Mouse (Mus musculus): ENCODE measurements around the gene Ptrh2.

Gene Ptrh2

DNA sequence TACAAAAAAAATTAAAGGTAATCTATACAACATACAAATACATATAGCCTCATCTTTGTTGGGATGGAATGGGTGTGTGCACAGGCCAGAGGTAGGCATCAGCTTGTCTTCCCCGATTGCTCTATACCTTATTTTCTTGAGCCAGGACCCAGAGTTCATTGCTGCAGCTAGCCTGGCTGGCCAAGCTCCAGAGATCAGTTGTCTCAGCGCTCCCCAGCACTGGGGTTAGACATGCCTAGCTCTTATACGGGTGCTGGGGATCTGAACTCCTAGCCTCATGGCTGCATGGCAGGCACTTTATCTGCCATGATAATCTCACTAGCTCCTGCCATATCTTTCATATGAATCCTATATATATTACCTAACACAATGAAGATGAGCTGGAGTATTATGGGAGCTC is 15.6 kb upstream of the Ptrh2 start:
- in situ Hi-C loops (cut with MboI) = no loop called here

DNA sequence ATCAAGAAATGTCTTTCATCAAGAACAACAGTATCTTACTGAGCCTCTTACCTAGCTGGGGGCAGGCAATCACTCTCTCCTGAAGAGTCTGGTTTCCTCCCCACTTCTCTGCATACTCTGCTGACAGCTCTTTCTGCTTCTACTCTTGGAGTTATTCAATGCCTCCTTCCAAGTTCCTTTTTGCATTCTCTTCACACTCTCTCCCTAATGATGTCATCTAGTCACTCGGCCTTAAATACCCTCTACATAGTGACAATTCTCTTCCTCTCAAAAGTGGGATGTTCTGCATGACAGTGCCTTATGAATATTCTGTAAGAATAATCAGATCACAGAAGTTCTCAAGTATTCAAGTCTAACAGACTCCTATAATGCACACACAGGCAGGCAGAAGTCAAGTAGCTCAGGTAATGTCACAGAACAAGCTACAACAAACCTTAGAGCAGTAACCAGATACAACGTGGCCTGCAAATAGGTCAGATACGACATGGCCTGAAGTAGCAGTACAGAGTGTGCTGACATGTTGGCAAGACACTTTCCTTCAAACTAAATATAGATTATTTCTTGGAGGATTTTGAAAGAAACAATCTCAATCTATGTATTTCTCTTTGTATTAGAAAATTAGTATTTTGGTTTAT is 12.6 kb upstream of the Ptrh2 start:
- in situ Hi-C loops (cut with MboI) = no loop called here

DNA sequence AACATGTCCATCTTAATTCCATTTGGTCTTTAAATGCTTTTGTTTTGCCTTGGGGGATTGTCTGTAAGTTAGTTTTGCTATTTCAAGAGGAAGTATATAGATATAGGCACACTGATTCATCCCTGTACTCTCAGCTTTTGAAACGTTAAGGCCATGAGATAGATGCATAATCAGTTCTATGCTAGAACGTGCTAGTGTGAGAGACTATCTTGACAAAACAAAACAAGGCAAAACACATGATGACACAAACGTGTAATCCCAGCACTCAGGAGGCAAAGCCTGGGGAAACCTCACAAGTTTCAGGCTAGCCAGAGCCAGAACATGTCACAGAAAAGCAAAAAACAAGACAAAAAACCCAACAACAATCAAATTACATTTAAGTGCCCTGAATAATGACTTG is 11.0 kb upstream of the Ptrh2 start:
- in situ Hi-C loops (cut with MboI) = no loop called here

DNA sequence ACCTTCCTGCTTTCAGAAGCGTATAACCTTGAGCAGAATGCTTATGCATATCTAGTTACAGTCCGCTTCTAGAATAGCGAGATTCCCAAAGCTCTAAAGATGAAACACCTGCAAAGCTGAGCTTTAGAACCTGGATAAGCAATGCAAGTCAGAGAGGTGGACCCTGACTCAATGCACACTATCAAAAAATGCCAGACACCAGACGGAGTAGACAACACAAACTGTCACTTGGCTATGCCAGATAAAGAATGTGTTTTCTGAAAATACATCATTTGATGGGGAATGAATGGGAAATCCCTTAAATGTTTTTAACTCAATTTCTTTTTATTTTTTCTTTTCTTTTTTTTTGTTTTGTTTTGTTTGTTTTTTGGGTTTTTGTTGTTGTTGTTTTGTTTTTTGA is 8.3 kb upstream of the Ptrh2 start:
- in situ Hi-C loops (cut with MboI) = no loop called here

DNA sequence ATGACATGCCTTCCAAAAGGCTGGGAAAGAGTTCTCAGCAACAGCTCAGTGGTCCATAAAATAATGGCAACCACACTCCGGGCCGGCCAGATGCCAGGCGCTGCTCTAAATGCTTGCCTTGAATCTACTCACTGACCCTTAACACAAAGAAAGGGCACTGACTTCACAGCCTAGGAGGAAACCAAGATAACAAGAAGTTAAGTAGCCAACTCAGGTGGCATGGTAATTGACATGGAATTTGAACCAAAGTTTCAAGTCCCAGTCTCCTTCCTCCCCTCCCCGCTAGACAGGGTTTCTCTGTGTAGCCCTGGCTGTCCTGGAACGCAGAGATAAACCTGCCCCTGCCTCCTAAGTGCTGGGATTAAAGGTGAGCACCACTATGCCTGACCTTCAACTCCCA is 4.8 kb upstream of the Ptrh2 start:
- in situ Hi-C loops (cut with MboI) = no loop called here

DNA sequence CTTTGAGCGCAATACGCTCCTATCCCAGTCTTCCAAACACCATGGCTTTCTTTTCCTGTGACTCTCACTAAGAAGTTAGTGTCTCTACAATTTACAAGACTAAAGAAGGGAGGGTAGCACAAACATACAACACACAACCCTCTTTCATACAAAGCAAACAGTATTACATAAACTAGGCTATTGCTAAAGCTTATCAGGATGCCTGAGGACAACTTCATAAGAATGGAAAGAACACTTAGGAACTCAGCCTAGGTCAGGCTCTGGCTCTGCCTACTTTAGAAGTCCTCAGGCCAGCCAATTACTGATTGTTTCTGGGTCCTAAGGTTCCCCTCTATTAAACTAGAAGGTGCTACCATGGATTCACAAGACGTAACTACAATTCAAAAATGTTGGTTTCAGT is 3.1 kb upstream of the Ptrh2 start:
- in situ Hi-C loops (cut with MboI) = no loop called here

DNA sequence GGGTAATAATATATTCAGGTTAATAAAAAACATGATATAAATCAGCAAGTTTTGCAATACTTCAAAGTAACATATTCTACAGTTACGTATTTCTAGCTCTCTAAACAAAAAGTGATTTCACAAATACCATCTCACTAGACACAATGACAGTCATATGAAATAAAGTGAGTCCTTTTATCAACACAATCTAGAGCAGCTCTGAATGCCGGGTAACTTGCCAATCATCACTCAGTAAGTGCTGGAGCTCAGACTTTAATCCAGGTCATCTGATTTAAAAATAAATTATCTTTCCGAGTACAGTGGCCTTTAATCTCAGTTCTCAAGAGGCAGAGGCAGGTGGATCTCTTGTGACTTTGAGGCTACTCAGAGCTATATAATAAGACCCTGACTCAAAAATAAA is 2.4 kb upstream of the Ptrh2 start:
- in situ Hi-C loops (cut with MboI) = no loop called here

DNA sequence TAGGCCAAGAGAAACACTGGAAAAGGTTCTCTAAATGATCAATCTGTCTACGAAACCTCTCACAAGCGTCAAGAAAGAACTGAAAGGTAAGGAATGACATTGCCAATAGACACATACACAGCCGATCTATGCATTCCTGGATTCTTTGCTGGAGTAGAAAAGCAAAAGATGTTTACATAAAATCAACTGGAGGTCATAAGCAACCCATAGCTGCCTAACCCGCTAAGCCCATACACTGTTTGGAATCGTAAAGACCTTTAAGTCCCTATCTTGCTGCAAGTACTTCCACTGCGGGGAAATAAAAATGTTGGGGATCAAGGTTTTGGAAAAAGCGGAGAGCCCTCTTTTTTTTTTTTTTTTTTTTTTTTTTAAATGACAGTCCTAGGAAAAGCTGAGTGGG is 924 bp upstream of the Ptrh2 start:
- in situ Hi-C loops (cut with MboI) = no loop called here

DNA sequence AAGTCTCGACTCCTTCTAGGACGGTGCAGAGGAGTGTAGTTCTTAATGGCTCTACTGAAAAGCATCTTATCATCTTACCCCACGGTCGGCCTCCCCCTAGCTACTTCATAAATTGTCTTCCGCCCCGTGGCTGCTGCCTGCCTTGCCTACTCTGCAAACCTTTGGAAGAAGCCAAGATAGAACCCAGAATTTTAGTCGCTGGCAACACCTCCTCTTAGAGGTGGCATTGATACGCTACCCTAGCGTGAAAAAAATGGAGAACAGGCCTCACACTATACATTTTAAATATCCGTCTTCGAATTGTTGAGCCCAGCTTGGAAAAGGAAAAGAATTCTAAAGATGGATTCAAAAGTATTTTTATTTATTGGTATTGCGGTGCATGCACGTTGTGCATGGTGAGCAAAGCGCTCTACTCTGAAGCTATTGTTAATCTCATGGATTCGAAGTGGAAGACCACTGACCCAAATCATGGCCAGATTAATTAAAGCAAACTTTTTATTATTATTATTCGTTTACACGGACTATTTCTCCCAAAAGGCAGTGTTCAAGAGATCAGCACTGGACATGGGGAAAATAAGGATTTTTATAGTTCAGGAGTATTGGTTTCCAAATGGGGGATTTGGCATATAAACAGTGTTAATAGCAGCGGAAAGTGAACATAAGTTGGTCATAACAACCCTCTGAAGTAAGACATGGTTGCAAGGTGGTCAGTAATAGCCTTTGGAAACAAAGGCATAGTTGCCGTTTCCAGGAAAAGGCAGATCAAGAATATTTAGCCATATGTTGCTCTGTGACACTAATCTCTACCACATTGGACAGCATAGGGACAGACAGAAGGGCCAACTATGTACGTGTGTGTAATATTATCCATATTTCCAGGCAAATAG is 584 bp downstream of the Ptrh2 start:
- in situ Hi-C loops (cut with MboI) = no loop called here

DNA sequence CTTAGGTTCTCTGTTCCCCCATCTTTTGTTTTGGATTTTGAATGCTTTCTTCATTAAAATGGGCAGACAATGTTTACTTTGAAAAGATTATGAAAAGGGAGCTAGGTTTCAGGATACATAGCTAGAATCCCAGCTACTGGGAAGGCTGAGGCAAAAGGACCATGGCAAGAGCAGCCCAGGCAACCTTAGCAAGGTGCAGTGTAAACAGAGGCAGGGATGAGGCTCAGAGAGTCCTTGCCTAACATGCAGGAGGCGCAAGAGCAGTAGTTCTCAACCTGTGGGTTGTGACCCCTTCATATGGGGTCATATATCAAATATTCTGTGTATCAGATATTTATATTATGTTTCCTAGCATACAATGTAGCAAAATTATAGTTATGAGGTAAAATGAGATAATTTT is 1.6 kb downstream of the Ptrh2 start:
- in situ Hi-C loops (cut with MboI) = no loop called here

DNA sequence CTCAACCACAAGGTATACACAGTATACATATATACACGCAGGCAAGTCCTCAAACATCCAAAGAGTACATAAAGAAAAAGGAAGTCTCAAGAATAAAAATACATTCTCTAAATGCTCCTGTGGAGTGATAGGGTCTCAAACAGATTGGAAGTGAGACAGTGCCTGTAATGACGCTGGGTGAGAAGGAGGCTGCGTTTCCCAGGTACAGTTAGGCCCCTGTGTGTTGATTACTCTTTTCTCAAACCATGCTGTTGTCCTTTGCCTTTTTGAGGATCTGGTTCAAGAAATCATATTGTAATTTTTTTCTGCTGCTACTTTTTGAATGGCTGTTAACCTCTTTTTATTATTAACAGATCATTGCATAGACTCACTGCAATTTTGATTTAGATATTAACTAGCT is 6.6 kb downstream of the Ptrh2 start:
- in situ Hi-C loops (cut with MboI) = no loop called here

DNA sequence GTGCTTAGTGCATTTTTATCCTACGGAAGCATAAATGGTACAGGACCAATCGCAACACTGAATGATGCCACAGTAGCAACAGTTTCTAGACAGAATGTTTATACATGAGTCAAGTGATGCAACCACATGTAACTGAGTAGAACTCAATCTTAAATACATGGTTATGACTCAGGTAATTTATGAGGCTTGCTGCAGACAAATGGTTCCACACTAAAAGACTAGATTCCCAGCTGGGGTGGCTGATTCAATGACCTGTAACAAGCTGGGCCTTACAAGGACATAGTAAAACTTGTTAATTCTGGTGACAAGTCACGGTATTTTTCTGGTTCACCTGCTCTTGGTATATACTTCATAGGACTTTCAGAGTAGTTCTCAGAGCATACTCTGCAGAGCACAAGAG is 7.7 kb downstream of the Ptrh2 start:
- in situ Hi-C loops (cut with MboI) = no loop called here

DNA sequence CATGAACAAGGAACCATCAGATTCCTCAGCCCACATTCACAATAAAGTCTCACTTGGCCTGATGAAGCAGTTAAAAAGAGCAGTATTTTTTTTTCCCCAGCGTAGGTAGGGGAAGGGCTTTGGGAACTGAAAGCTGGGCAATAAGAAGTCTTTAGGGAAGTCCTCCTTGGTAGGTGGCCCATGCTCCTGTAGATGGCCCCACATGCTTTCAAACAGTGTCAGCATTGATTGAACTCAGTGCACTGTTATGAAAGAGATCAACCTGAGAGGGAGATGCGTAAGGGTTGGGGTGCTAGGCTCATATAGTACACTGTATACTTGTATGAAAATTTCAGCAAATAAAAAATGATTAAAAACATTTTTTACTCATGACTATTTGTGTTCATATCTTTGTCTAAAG is 8.2 kb downstream of the Ptrh2 start:
- in situ Hi-C loops (cut with MboI) = no loop called here

DNA sequence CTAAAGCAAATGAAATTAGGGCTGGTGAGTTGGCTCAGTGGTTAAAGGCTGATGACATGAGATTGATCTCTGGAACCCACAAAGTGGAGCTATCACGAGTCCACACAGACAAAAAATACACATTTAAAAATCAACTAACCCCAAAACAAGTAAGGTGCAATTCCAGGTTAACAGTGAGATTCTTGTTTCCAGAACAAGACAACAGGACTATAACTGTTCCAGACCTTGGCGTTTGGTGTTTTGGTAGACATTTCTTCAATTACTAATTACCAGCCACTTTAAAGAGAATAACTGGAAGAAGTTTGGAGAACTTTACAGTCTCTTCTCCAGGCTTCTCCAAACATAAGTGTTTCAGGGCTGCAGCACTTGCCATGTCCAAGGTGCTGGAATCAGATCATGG is 8.8 kb downstream of the Ptrh2 start:
- in situ Hi-C loops (cut with MboI) = no loop called here

DNA sequence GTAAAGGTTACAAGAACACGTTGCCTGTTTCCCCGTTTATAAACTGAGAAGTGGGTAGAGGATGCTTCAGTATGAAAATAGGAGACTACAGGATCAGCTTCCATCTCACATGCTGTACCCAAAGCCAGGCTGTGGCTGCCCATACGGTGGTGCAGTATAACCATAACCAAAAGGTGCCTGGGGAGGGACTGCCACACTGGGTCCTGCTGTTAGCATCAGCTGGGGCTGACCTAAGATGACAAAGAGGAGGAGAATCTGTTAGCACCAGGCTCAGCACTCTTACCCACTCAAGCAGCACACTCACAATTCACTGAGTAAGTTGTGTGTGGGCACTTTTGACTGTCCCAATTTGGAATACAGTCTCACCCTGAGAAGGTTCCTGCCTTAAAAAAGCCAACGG is 11.7 kb downstream of the Ptrh2 start:
- in situ Hi-C loops (cut with MboI) = no loop called here

DNA sequence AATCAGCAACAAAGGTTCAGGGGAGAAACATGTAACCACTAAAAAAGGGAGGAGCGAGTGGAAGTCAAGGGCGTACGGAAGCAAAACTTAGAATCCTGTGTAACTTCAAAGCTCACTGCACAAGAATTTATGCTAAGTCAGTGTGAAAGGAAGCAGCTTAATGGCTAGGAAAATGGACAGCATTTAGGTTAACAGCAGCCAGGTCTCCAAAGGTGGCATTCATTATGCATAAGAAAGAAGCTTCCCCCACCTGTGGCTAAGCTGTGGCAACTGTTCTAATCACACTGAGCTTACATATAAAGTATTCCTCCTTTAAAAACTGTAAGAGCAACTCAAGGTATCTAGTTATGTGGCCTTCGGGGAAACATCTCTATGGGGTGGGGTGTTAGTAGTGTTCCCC is 17.4 kb downstream of the Ptrh2 start:
- in situ Hi-C loops (cut with MboI) = no loop called here

DNA sequence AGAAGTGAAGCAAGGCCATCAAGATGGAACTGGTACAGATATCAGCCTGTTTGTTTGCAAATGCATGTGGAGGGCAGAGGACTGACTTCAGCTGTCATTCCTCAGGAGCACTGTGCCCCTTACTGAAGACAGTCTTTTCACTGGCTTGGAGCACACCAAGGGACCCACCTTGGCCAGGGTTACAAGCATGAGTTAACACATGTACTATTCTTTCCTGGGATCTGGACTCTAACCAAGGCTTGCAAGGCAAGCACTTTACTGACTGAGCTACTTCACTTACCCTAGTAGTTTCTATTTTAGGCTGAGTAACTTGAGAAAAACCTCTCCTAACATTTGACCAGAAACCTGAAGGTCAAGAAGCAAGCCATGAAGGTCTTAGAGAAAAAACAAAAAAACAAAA is 30.8 kb downstream of the Ptrh2 start:
- in situ Hi-C loops (cut with MboI) = no loop called here

DNA sequence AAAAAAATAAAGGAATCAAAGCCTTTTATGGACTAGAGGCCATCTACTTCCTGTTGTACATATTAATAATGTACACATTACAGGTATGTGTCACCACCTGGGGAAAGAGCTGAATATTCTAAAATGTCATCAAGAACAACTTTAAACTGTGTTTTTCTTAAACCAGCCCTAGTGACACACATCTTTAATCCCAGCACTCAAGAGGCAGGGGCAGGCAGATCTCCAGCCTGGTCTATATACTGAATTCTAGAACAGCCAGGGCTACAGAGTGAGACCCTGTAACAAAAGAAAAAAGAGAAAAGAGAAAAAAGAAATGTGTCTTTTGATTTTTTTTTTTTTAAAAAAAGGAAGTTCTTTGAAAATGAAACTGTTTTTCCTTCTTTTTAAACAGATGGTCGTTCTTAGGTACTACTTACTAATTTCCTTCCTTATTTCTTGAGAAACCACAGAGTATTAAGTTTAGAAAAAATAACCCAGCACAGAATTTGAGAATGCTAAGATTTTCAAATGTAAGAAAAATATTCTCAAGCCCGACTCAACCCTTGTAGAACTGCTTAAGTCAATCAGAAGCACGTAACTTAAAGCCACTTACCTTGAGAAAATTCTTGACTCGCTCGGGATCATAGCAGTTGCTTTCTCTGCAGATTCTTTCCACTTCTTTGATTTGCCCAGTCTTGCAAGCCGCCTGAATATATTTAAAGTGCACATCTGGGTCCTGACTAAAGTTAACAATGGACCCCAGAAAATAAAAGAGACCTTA is 33.7 kb downstream of the Ptrh2 start:
- in situ Hi-C loops (cut with MboI) = no loop called here

DNA sequence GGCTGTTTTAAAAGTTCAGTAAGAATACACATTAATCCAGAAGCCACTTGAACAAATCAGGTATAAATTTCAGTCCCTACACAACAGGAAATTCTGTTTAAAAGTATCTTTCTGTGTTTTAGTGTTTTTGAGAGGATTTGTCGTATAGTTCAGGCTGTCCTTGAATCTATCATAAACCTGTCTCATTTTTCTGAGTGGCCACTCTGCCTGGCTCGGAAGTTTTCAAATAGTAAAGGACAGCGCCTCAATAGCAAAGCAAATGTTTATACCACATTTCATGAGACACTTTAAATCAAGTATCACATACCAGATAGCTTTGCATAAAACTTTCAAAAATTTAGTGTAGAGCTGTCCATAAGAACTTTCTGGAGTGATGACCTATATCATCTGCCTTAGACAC is 34.6 kb downstream of the Ptrh2 start:
- in situ Hi-C loops (cut with MboI) = no loop called here

DNA sequence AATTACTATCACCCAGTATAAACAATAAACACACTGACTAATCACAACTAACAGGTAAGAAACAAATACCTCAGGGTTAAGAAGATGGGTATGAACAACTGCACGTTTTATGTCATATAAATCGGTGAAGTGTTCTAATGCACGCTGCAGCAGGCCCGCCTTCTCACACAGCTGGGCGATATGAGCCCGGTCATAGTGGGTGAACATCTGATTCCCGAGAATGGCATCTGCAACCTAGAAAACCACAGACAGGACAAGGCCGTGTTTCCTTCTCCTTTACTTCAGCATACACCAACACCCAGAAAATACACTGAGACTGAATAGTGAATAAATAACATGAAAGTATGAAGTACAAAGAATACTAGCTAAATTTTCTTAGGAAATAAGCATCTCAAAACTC is 35.6 kb downstream of the Ptrh2 start:
- in situ Hi-C loops (cut with MboI) = no loop called here

DNA sequence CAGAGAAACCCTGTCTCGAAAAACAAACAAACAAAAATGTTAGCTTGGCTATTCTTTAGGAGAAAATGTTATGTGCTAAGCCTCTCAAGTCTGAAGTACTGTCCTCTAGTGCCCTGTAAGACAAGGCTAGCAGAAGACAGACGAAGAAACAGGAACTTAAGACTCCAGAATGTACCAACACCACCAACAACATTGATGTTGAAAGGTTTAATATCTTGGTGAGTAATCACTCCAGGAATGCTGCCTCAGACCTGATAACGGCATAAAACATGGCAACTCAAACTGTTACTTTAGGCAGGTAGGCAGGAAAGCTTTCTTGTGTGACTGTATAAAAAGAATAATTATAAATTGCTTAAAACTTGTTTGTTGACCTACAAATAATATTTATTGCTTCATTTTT is 40.2 kb downstream of the Ptrh2 start:
- in situ Hi-C loops (cut with MboI) = no loop called here

DNA sequence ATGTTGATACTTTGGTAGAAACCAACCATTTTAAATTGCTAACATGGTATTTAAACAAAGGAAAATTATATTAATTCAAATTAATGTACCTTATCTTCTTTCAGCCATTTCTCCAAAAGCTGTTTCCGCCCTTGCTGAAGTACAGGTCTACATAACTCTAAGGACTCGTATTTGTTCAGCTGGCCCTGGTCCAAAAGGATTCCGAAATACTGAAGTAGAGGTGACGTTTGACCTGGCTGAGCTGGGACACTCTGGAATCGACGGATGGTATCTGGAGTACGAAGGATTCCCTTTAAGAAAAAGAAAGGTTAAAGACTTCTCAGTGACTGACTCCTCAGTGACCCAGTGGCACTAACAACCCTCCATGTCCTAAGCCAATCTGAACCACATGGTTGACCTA is 41.2 kb downstream of the Ptrh2 start:
- in situ Hi-C loops (cut with MboI) = no loop called here

DNA sequence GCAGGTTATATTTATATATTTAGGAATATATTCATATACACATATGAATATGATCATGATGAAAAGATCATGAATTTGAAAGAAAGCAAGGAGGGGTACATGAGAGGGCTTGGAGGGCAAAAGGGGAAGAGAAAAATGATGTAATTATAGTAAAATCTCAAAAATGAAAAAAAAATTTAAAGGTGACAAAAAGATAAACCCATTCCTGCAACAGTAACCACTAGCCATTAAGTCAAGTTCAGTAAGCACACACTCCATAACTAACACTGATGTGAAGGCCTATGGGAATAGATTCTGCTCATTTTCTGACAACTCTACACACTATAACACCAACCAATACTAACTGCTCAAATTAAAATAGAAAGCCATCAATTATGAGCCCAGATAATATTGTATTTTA is 41.8 kb downstream of the Ptrh2 start:
- in situ Hi-C loops (cut with MboI) = no loop called here

Data from mature B cell (primary cell).